Mouse (Mus musculus): ENCODE measurements at regions not wholly inside any gene's neighbourhood (a gene's known extent, or its start where the extent isn't known, plus 50 kb on each side); places are given as distances from the start of the nearest gene placed in this dataset.
A peak's percentile ranks its signal among the peaks of the same experiment; 100 is the strongest.

GRCm38 (mm10) chr8:107682066-107682465 lies 93.8 kb upstream of the Psmd7 start:
- H3K4me2 ChIP-seq = no peak overlapping the region

DNA sequence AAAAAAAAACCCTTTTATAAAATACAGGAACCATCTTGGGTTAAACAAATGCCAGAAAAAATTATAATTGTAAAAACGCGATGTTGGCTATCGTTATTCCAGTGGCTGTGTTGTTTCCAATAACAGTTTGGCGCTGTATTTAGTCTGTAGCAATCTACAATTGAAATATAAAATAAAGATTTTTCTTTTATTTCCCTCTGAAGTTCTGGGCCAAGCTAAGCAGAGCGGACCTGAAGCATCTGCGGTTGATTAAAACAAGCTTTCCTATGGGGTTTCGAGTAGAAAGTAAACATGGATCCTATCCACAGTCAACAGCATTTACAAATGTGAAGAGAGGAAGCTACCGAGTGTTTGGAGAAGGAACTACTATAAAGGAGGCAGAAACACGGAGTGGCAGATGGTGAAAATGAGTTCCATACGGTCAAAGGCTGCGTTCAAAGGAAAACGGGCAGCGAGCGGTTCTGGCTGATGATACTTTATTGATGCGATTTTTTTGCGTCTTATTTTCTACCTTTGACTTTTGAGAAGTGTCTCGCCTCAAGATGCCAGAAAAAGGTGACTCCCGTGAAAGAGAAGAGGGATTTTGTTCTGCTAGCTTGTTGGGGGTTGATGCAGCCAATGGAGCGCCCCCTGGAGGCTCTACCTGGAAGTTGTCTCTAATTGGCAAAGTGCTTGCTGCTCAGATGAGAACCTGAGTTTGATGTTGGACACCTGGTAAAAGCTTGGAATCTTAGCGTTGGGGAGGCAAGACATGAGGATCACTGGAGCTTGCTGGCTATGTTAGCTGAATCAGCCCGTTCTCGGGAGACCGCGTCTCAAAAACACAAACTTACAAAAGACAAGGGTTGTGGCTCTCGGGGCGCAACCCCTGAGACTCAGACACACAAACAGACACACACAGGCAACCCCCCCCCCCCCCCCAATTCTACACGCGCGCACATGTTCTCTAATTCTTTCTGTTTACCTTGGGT lies 96.7 kb upstream of the Psmd7 start:
- Histone ChIP-seq H3K4me2 (no peak overlapping the region), H3K9ac (no peak overlapping the region), H3K4me3 (no peak overlapping the region), H3K9me3 (no peaks in the 10 kb centered on the region), H3K27me3 (no peaks in the 10 kb centered on the region), H3K27ac (no peak overlapping the region), H3K4me1 (replicated peaks) (no peaks in the 10 kb centered on the region), H3K36me3 (no peaks in the 10 kb centered on the region)
- WGBS = 64% methylated on average over 29 of the region's 29 CpGs
- no peak for ATAC-seq (ENCODE audit: low FRiP score)

More at GRCm38 (mm10) chr8:107682066-107682465, 93.8 kb upstream of the Psmd7 start:
- no peaks in the 10 kb centered on the region for H3K4me1 ChIP-seq (replicated peaks)
- H3K9ac ChIP-seq = no peak overlapping the region
- no peaks in the 10 kb centered on the region for H3K27me3 ChIP-seq
- H3K9me3 ChIP-seq = no peaks in the 10 kb centered on the region
- 94% methylated on average over 11 of the region's 11 CpGs for WGBS
- H3K36me3 ChIP-seq = no peaks in the 10 kb centered on the region
- no peak overlapping the region for H3K4me3 ChIP-seq
- no peak for ATAC-seq (ENCODE audit: low FRiP score)
- H3K27ac ChIP-seq = no peak overlapping the region

DNA sequence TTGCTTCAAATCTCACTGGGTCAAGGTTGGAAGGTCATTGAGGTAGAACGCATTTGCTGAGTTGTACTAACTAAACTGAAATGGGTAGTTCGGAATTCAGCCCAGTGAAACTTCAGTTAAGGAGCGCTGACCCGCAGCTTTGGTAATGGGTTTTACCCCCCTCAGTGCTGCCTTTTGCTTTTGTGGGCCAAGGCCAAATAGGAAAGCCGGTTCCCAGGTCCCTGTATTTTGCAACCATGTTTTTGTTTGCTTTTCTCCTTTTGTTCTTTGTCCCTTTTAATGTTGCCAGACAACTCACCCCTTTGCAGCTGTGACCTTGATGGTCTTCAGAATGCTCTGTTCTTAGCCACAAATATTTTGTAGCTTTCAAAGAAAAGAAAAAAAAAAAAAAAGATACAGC lies 98.7 kb upstream of the Psmd7 start:
- WGBS = 59% methylated on average over 5 of the region's 5 CpGs

DNA sequence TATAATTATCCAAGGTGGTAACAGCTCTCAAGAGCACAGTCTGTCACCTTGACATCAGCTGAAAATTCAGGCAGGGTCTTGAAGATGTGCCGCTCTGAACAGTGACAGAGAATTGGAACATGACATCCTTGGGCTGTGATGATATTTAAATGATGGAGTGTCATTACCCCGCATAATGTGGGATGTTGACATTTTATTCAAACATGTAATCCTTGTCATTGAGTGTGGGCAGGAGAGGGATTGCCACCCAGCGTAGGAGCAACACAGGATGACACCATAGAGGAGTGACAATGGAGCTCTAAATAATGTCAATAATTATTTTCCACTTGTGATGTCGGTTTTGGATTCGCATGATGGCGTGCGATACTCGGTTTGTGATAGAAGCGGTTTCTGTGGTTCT lies 99.3 kb upstream of the Psmd7 start:
- 90% methylated on average over 9 of the region's 9 CpGs for WGBS
- H3K9ac ChIP-seq = no peak overlapping the region
- no peaks in the 10 kb centered on the region for H3K36me3 ChIP-seq
- H3K4me1 ChIP-seq (replicated peaks) = no peaks in the 10 kb centered on the region; the same call in 1 of the 2 replicates
- H3K27me3 ChIP-seq = no peaks in the 10 kb centered on the region
- no peak overlapping the region for H3K27ac ChIP-seq
- no peak overlapping the region for H3K4me2 ChIP-seq
- no peak for ATAC-seq (ENCODE audit: low FRiP score)
- H3K9me3 ChIP-seq = no peaks in the 10 kb centered on the region
- no peak overlapping the region for H3K4me3 ChIP-seq

More for the DNA sequence above, 98.7 kb upstream of the Psmd7 start:
- no peak overlapping the region for H3K27ac ChIP-seq
- H3K4me2 ChIP-seq = no peak overlapping the region
- no peaks in the 10 kb centered on the region for H3K9me3 ChIP-seq
- H3K9ac ChIP-seq = no peak overlapping the region
- H3K27me3 ChIP-seq = no peaks in the 10 kb centered on the region
- H3K4me3 ChIP-seq = no peak overlapping the region
- H3K4me1 ChIP-seq (replicated peaks) = no peaks in the 10 kb centered on the region; the same call in 1 of the 2 replicates
- ATAC-seq (ENCODE audit: low FRiP score) = no peak
- no peaks in the 10 kb centered on the region for H3K36me3 ChIP-seq

GRCm38 (mm10) chr8:107689020-107689419 lies 100.8 kb upstream of the Psmd7 start:
- no peak overlapping the region for H3K4me3 ChIP-seq
- no peaks in the 10 kb centered on the region for H3K27me3 ChIP-seq
- H3K4me2 ChIP-seq = no peak overlapping the region
- H3K9ac ChIP-seq = no peak overlapping the region
- ATAC-seq (ENCODE audit: low FRiP score) = no peak
- no peaks in the 10 kb centered on the region for H3K9me3 ChIP-seq
- no peak overlapping the region for H3K27ac ChIP-seq
- WGBS = 93% methylated on average over 10 of the region's 10 CpGs
- H3K4me1 ChIP-seq (replicated peaks) = no peaks in the 10 kb centered on the region; the same call in 1 of the 2 replicates
- H3K36me3 ChIP-seq = no peaks in the 10 kb centered on the region

DNA sequence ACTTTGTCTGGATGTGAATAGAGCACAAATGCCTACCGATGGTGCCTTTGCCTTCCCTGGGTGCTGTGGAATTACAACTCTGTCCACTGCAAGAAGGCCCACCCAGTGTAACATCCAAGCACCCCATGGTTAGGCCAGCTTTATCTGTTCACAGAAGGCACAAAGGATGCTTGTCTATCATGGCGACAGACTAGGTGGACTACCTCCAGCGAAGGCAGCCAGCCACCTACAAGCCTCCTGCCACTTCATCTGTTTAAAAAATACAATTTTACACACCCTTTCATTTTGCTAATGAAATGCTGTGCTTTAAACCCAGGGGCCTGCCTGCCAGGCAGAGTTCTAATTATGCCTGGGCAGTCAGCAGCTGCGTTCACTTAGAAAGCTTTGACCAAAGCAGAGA lies 103.0 kb upstream of the Psmd7 start:
- WGBS = 73% methylated on average over 4 of the region's 4 CpGs
- no peak overlapping the region for H3K27ac ChIP-seq
- H3K4me2 ChIP-seq = no peak overlapping the region
- H3K4me3 ChIP-seq = no peak overlapping the region
- ATAC-seq (ENCODE audit: low FRiP score) = no peak
- no peaks in the 10 kb centered on the region for H3K36me3 ChIP-seq
- no peaks in the 10 kb centered on the region for H3K9me3 ChIP-seq
- H3K4me1 ChIP-seq (replicated peaks) = no peaks in the 10 kb centered on the region; the same call in 1 of the 2 replicates
- H3K9ac ChIP-seq = no peak overlapping the region
- no peaks in the 10 kb centered on the region for H3K27me3 ChIP-seq

- no peaks in the 10 kb centered on the region for H3K36me3 ChIP-seq
- H3K27ac ChIP-seq = no peak overlapping the region
Measured at GRCm38 (mm10) chr8:107696384-107697346, 108.4 kb upstream of the Psmd7 start.

GRCm38 (mm10) chr8:107699307-107699706 lies 111.0 kb upstream of the Psmd7 start:
- Histone ChIP-seq H3K4me1 (replicated peaks) (peaks cover 21% of the 10 kb centered on the region), H3K36me3 (no peaks in the 10 kb centered on the region), H3K9me3 (no peaks in the 10 kb centered on the region), H3K4me2 (peak overlapping the region; percentile 7), H3K27me3 (no peaks in the 10 kb centered on the region), H3K4me3 (no peak overlapping the region), H3K27ac (peak overlapping the region; percentile 3; the same call in 1 of the 2 replicates), H3K9ac (no peak overlapping the region)
- no peak for ATAC-seq (ENCODE audit: low FRiP score)
- 27% methylated on average over 7 of the region's 7 CpGs for WGBS

More at GRCm38 (mm10) chr8:107696384-107697346, 108.4 kb upstream of the Psmd7 start:
- no peak overlapping the region for H3K9ac ChIP-seq
- no peak for ATAC-seq (ENCODE audit: low FRiP score)
- no peak overlapping the region for H3K4me2 ChIP-seq
- no peaks in the 10 kb centered on the region for H3K9me3 ChIP-seq
- WGBS = 70% methylated on average over 20 of the region's 20 CpGs
- H3K4me1 ChIP-seq (replicated peaks) = peaks cover 21% of the 10 kb centered on the region
- H3K27me3 ChIP-seq = no peaks in the 10 kb centered on the region
- H3K4me3 ChIP-seq = no peak overlapping the region

GRCm38 (mm10) chr8:107699759-107700158 lies 111.5 kb upstream of the Psmd7 start:
- no peak for ATAC-seq (ENCODE audit: low FRiP score)
- no peaks in the 10 kb centered on the region for H3K27me3 ChIP-seq
- no peak overlapping the region for H3K9ac ChIP-seq
- H3K36me3 ChIP-seq = no peaks in the 10 kb centered on the region
- H3K27ac ChIP-seq = no peak overlapping the region
- H3K4me1 ChIP-seq (replicated peaks) = peaks cover 21% of the 10 kb centered on the region
- WGBS = 53% methylated on average over 3 of the region's 3 CpGs
- no peak overlapping the region for H3K4me2 ChIP-seq
- H3K4me3 ChIP-seq = no peak overlapping the region
- H3K9me3 ChIP-seq = no peaks in the 10 kb centered on the region

DNA sequence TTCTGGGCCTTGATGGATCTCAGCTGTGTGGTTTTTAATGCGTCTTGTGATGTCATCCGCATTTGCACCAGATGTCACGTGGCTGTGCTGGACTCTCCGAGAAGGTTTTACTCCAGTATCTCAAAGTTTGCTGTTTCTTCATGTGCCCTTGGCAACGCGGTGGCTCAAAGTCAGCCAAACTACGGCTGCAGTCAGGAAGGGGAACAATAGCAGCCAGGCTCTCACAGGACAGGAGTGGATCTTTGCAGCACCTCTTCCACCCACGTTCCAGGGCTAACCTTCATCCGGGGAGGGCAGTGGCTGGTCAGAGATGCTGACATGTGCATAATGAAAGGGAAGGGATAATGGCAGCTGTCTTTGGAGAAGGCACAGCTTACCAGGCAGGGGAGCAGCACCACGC lies 127.6 kb upstream of the Psmd7 start:
- Histone ChIP-seq H3K9me3 (no peaks in the 10 kb centered on the region), H3K4me2 (no peak overlapping the region), H3K4me3 (no peak overlapping the region), H3K36me3 (no peaks in the 10 kb centered on the region), H3K27me3 (no peaks in the 10 kb centered on the region), H3K9ac (no peak overlapping the region), H3K4me1 (replicated peaks) (no peaks in the 10 kb centered on the region), H3K27ac (no peak overlapping the region)
- no peak for ATAC-seq (ENCODE audit: low FRiP score)
- 83% methylated on average over 10 of the region's 10 CpGs for WGBS

GRCm38 (mm10) chr8:107717856-107718255 lies 129.6 kb upstream of the Psmd7 start:
- Histone ChIP-seq H3K9ac (no peak overlapping the region), H3K27ac (no peak overlapping the region), H3K4me1 (replicated peaks) (no peaks in the 10 kb centered on the region), H3K4me2 (no peak overlapping the region), H3K27me3 (no peaks in the 10 kb centered on the region), H3K9me3 (no peaks in the 10 kb centered on the region), H3K4me3 (no peak overlapping the region), H3K36me3 (no peaks in the 10 kb centered on the region)
- no peak for ATAC-seq (ENCODE audit: low FRiP score)
- 75% methylated on average over 13 of the region's 13 CpGs for WGBS

- H3K36me3 ChIP-seq = no peaks in the 10 kb centered on the region
- H3K27me3 ChIP-seq = no peaks in the 10 kb centered on the region
- no peaks in the 10 kb centered on the region for H3K4me1 ChIP-seq (replicated peaks)
- H3K9me3 ChIP-seq = no peaks in the 10 kb centered on the region
- no peak for ATAC-seq (ENCODE audit: low FRiP score)
- no peak overlapping the region for H3K4me2 ChIP-seq
- 66% methylated on average over 3 of the region's 3 CpGs for WGBS
- no peak overlapping the region for H3K9ac ChIP-seq
- H3K27ac ChIP-seq = no peak overlapping the region
- no peak overlapping the region for H3K4me3 ChIP-seq
Measured at GRCm38 (mm10) chr8:107719656-107720055, 131.4 kb upstream of the Psmd7 start.

All from hindbrain, embryonic 13.5 days (tissue).